Mouse (Mus musculus) T-helper 17 cell (primary cell): Measurements from ENCODE around the gene Hspa1l.
"Not testable (repeated sequence)": the region's sequence is repeated elsewhere in the genome, so short reads cannot be mapped to it uniquely, and the experiment has no call there.

Source experiments
- in situ Hi-C, 2 experiments: fragments of 300-600 bp; cut with MboI, MseI; formaldehyde crosslinking; loops; 1 replicate in 1 of 2; 2 replicates in 1 of 2; pipeline ENCODE4 v1.15.1; 2025; ENCODE audit warnings: high pct_unique_total_duplicates in 2 of 2

The Hspa1l gene

GRCm38 (mm10) chr17:34971694-34972068 lies 822 bp upstream of the Hspa1l start:
- in situ Hi-C loops = not testable (repeated sequence)

GRCm38 (mm10) chr17:34975581-34976492 lies 3.3 kb downstream of the Hspa1l start:
- in situ Hi-C loops = no loop called here

GRCm38 (mm10) chr17:34977000-34977399 lies 4.5 kb downstream of the Hspa1l start:
- in situ Hi-C loops = no loop called here

DNA sequence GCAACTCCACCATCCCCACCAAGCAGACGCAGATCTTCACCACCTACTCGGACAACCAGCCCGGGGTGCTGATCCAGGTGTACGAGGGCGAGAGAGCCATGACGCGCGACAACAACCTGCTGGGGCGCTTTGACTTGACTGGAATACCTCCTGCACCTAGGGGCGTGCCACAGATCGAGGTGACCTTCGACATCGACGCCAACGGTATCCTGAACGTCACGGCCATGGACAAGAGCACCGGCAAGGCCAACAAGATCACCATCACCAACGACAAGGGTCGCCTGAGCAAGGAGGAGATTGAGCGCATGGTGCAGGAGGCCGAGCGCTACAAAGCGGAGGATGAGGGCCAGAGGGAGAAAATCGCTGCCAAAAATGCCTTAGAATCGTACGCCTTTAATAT lies 5.7 kb downstream of the Hspa1l start:
- in situ Hi-C loops = no loop called here

GRCm38 (mm10) chr17:34979631-34980030 lies 7.1 kb downstream of the Hspa1l start:
- in situ Hi-C loops = loop anchor here in 1 of 2 experiments (5.0 kb wide), 1 partner anchor 32 kb away; no protein-coding TSS in a partner anchor

DNA sequence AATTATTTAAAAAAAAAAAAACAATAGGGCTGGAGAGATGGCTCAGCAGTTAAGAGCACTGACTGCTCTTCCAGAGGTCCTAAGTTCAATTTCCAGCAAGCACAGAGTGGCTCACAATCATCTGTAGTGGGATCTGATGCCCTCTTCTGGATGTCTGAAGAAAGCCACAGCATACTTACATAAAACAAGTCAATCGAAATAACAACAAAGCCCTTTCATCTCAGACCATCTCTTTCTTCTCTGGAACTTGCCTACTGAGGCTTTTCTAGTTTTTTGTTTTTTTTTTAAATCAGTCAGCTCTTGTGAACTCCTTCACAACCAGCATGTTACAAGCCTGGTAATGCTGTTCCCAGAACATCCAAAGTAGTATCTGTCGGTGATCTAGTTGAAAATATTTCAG lies 8.2 kb downstream of the Hspa1l start:
- in situ Hi-C loops = loop anchor here in 1 of 2 experiments (5.0 kb wide), 1 partner anchor 33 kb away; no protein-coding TSS in a partner anchor

DNA sequence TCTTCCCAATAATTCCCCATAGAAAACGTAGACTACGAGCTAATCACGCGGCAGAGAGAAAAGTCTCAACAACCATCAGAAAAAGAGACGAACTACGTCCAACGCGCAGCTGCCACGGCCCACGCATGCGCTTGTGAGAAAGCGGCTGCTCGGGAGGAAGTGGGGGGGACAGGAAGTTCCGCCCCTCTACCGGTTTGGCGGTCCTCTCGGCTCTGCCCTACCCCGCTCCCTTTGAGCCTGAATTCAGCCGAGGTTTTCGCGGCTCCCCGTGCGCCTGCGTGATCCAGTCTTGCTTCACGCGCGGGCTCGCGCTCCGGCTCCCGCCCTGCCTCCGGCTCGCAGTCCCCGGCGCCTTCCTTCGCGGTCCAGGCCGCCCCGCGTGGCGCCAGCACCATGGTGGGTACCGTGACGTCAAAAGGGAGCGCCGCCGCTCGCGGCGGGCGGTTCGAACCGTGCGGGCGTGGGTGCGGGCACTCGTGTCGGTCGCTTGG lies 9.2 kb downstream of the Hspa1l start, which contains the start of gene Lsm2:
Gene Lsm2 (plus strand): TSS at position 173 of the 491 bp plus-strand sequence.
- in situ Hi-C loops = loop anchor here in 1 of 2 experiments (5.0 kb wide), 1 partner anchor 34 kb away; no protein-coding TSS in a partner anchor

DNA sequence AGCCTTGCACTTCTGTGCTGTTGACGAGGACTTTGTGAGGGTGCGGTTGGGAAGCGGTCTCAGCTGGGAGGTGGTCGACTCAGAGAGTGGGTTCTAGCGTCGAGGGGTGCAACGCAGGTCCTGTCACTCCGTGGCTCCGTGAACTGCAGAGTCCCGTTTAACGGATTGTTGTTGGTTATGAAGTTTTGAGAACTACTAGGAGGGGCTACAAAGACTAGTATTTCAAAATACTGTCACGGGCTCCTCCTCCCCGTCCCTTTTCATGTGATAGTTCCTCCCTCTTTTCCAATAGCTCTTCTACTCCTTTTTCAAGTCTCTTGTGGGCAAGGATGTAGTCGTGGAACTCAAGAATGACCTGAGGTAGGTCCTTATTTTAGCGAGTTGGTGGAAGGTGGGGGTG lies 9.8 kb downstream of the Hspa1l start:
- in situ Hi-C loops = loop anchor here in 1 of 2 experiments (5.0 kb wide), 1 partner anchor 35 kb away; no protein-coding TSS in a partner anchor

GRCm38 (mm10) chr17:34984218-34984617 lies 11.7 kb downstream of the Hspa1l start:
- in situ Hi-C loops = loop anchor here in 1 of 2 experiments (5.0 kb wide), 1 partner anchor 37 kb away; no protein-coding TSS in a partner anchor

DNA sequence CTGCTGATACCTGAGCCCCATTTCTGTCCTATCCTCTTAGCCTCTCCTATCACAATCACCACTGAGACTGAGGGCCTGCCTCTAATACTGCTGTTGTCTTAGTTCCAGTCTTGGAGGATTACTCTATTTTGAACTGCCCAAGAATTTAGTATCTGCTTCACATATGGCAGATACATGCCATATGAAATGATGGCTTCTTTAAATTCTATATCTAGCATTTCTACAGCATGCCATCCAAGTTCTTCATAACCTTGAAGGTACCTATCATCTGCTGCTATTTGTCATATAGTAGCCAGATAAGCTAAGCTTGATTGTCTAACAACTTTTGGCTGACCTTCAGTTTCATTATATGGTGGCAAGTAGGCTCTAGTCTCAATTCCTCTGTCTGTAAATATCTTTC lies 22.2 kb downstream of the Hspa1l start:
- in situ Hi-C loops = no loop called here

- in situ Hi-C loops = not testable (repeated sequence)
Observed at GRCm38 (mm10) chr17:34995192-34995591, 22.7 kb downstream of the Hspa1l start.

- in situ Hi-C loops = not testable (repeated sequence)
Observed at GRCm38 (mm10) chr17:34995927-34996326, 23.4 kb downstream of the Hspa1l start.

GRCm38 (mm10) chr17:34996411-34997141 lies 24.1 kb downstream of the Hspa1l start:
- in situ Hi-C loops = no loop called here

- in situ Hi-C loops = no loop called here
Observed at GRCm38 (mm10) chr17:34997142-34997483, 24.6 kb downstream of the Hspa1l start.

- in situ Hi-C loops = no loop called here
Observed at GRCm38 (mm10) chr17:34998526-34999430, 26.3 kb downstream of the Hspa1l start.

GRCm38 (mm10) chr17:34999871-35000716 lies 27.6 kb downstream of the Hspa1l start:
- in situ Hi-C loops = loop anchor here (5.0 to 10.0 kb wide), 2 partner anchors 235 to 242 kb away; partner anchors contain the start of genes Atp6v1g2 (in 1 of the 2), Ddx39b (in 1 of the 2) and Nfkbil1 (in 1 of the 2)

- in situ Hi-C loops = loop anchor here (5.0 to 10.0 kb wide), 2 partner anchors 234 to 241 kb away; partner anchors contain the start of genes Atp6v1g2 (in 1 of the 2), Ddx39b (in 1 of the 2) and Nfkbil1 (in 1 of the 2)
Observed at GRCm38 (mm10) chr17:35000717-35001451, 28.4 kb downstream of the Hspa1l start, which contains the start of gene Vars. Gene Vars, plus strand, starts transcription at chr17:35000987.

GRCm38 (mm10) chr17:35001452-35002152 lies 29.1 kb downstream of the Hspa1l start:
- in situ Hi-C loops = loop anchor here (5.0 to 10.0 kb wide), 2 partner anchors 233 to 241 kb away; partner anchors contain the start of genes Atp6v1g2 (in 1 of the 2), Ddx39b (in 1 of the 2) and Nfkbil1 (in 1 of the 2)
